Mouse (Mus musculus) stomach, embryonic 16.5 days (tissue): ENCODE results near the gene Hist2h2aa2. TPM values are rescaled to one million over a fixed set of nuclear protein-coding genes. Genes with fewer than 3 reads are reported as not detected.
"Not testable (repeated sequence)": the region's sequence is repeated elsewhere in the genome, so short reads cannot be mapped to it uniquely, and the experiment has no call there.

Source experiments
- ATAC-seq: fragments of 200-750 bp; cut with Nextera tagmentation; 2 replicates; pipeline ENCODE4 v1.8.0; 2017; ENCODE audit warnings: moderate number of reproducible peaks, moderate TSS enrichment; ENCODE audit not compliant: insufficient read depth, low FRiP score
- H3K27ac ChIP-seq: fragments of 300-500 bp; sonication (generic); 2 replicates; pipeline ENCODE4 v1.5.1; 2014; ENCODE audit warnings: low read length
- H3K27me3 ChIP-seq: fragments of 300-500 bp; sonication (generic); 2 replicates; pipeline ENCODE4 v1.6.1; 2014; ENCODE audit warnings: low read length, control low read depth, mixed read lengths; ENCODE audit not compliant: control insufficient read depth, insufficient read depth
- H3K36me3 ChIP-seq: fragments of 300-500 bp; sonication (generic); 2 replicates; pipeline ENCODE4 v1.6.1; 2014; ENCODE audit warnings: low read length; ENCODE audit not compliant: control insufficient read depth, insufficient read depth
- H3K4me1 ChIP-seq: fragments of 300-500 bp; sonication (generic); 2 replicates; pipeline ENCODE4 v1.6.1; 2014; ENCODE audit warnings: low read length, control low read depth, mixed read lengths; ENCODE audit not compliant: control insufficient read depth, insufficient read depth
- H3K4me2 ChIP-seq: fragments of 300-500 bp; sonication (generic); 2 replicates; pipeline ENCODE4 v1.6.1; 2014; ENCODE audit warnings: low read depth, low read length, mixed read lengths
- H3K4me3 ChIP-seq: fragments of 300-500 bp; sonication (generic); replicated peaks from 2 replicates; pipeline ENCODE4 v1.5.1; 2014; ENCODE audit warnings: mild to moderate bottlenecking, low read length
- H3K9ac ChIP-seq: fragments of 300-500 bp; sonication (generic); 2 replicates; pipeline ENCODE4 v1.6.1; 2014; ENCODE audit warnings: low read length
- H3K9me3 ChIP-seq: fragments of 300-500 bp; sonication (generic); replicated peaks from 2 replicates; pipeline ENCODE4 v1.6.1; 2016; ENCODE audit warnings: low read length, control low read depth; ENCODE audit not compliant: control insufficient read depth
- WGBS: fragments of 180-500 bp; shearing (Covaris S2); extraction: QIAGEN DNeasy Blood & Tissue Kit; methylation state at CpG from one replicate; pipeline ENCODE4 v1.1.7; 2014; 5-methylcytosine and 5-hydroxymethylcytosine counted together
- polyA plus RNA-seq: library from polyadenylated mRNA; unstranded; fragments of >200 nt; fragmentation: Nextera tagmentation; extraction: Ambion mirVana; gene quantifications from 2 replicates; pipeline ENCODE4 v1.2.1, GENCODE M21; 2015

Hist2h2aa2 gene
- polyA plus RNA-seq, result 49.4 and 53.3 TPM in 2 replicates

- H3K36me3 ChIP-seq, H3K9me3 ChIP-seq, H3K27me3 ChIP-seq: not testable (repeated sequence)
- peak; percentile 83 for ATAC-seq
- Histone ChIP-seq H3K9ac (peak within 1 kb of the TSS; percentile 60), H3K27ac (peak within 1 kb of the TSS; percentile 82), H3K4me2 (peak within 1 kb of the TSS; percentile 52), H3K4me1 (peaks cover 26% of the 10 kb centered on the region), H3K4me3 (peak within 1 kb of the TSS; percentile 37)
- 3% methylated on average over 30 of the region's 85 CpGs for WGBS
Measured at GRCm38 (mm10) chr3:96239949-96240798, at the start of gene Hist2h2aa2. Gene Hist2h2aa2 (minus strand): TSS chr3:96240276.

DNA sequence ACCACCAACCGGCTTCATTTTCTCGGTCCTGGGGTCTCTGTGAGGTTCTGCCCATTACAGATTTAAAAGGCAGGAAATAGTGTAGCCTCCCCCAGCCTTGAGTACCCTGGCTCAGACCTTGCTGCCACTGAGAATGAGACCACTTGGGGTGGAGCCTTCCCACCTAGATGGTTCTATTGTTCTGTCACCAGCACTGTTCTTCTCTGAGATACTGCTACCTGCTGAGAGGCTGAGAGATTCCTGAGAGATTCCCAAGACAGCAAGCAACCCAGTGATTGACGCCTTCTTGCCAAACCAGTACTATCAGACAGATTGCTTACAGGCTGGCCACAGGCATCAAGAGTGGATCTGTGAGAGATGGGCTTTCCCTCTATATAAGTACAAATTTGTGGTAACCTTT lies 49.1 kb upstream of the Hist2h2aa2 start:
- H3K27ac ChIP-seq, result no peak overlapping the region
- H3K4me3 ChIP-seq, result no peak overlapping the region
- no peak for ATAC-seq
- no peaks in the 10 kb centered on the region for H3K9me3 ChIP-seq
- peaks cover 3% of the 10 kb centered on the region; the same call in 1 of the 2 replicates for H3K27me3 ChIP-seq
- WGBS, result 67% methylated on average over 3 of the region's 3 CpGs
- no peaks in the 10 kb centered on the region for H3K36me3 ChIP-seq
- no peak overlapping the region for H3K4me2 ChIP-seq
- no peak overlapping the region for H3K9ac ChIP-seq
- no peaks in the 10 kb centered on the region for H3K4me1 ChIP-seq

GRCm38 (mm10) chr3:96287334-96287733 lies 47.3 kb upstream of the Hist2h2aa2 start:
- H3K27me3 ChIP-seq, H3K27ac ChIP-seq, H3K4me2 ChIP-seq, H3K9me3 ChIP-seq, H3K36me3 ChIP-seq, H3K4me3 ChIP-seq, H3K4me1 ChIP-seq, ATAC-seq, H3K9ac ChIP-seq: not testable (repeated sequence)
- WGBS, result 86% methylated on average over 11 of the region's 11 CpGs

DNA sequence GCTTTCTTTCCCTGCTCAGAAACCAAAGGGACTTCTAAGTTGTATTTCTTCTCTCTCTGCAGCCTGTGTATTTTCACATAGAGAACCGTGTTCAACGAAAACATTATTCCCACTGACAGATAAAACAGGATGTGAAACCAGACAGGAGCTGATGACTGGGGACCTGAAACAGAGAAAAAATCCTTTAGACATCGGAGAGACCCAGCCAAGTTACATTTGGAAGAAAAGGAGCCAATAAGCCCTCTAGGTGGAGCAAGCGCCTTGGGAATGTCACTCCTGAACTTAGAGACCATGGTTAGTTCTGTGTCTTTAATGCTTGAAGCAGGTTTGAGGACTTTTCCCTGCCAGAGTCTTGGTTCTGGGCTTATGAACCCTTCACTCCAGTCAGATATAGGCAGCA lies 44.4 kb upstream of the Hist2h2aa2 start:
- 16% methylated on average over 4 of the region's 4 CpGs for WGBS
- ATAC-seq, result no peak

DNA sequence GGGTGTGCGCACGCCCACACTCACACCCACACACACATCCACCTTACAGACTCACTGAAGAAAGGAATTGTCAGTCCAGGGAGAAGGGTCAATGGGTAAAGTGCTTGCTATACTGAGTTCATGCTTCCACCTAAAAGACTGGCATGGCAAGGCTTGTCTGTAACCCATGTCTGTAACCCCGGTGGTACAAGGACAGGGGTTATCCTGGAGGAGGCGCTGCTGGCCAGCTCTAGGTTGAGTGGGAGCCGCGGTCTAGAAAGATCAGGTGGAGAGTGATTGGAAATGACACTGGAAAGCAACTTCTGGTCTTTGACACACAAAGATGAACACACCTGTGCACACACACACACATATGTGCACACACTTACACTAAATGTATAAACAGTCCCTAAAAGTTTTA lies 40.6 kb upstream of the Hist2h2aa2 start:
- Histone ChIP-seq H3K4me1 (peaks cover 3% of the 10 kb centered on the region; the same call in 1 of the 2 replicates), H3K4me2 (no peak overlapping the region), H3K27ac (no peak overlapping the region), H3K9me3 (no peaks in the 10 kb centered on the region), H3K4me3 (no peak overlapping the region), H3K36me3 (no peaks in the 10 kb centered on the region), H3K9ac (no peak overlapping the region), H3K27me3 (peaks cover 7% of the 10 kb centered on the region)
- 62% methylated on average over 6 of the region's 6 CpGs for WGBS
- no peak for ATAC-seq

More for the DNA sequence above, 44.4 kb upstream of the Hist2h2aa2 start:
- H3K27me3 ChIP-seq, result peaks cover 9% of the 10 kb centered on the region
- no peak overlapping the region for H3K4me3 ChIP-seq
- H3K9ac ChIP-seq, result 0 out of 2 replicates have a peak overlapping the region, but pooled peaks have one; percentile 12
- peak overlapping the region; percentile 4; the same call in 1 of the 2 replicates for H3K4me2 ChIP-seq
- no peaks in the 10 kb centered on the region for H3K4me1 ChIP-seq
- H3K9me3 ChIP-seq, result no peaks in the 10 kb centered on the region
- no peak overlapping the region for H3K27ac ChIP-seq
- H3K36me3 ChIP-seq, result no peaks in the 10 kb centered on the region

DNA sequence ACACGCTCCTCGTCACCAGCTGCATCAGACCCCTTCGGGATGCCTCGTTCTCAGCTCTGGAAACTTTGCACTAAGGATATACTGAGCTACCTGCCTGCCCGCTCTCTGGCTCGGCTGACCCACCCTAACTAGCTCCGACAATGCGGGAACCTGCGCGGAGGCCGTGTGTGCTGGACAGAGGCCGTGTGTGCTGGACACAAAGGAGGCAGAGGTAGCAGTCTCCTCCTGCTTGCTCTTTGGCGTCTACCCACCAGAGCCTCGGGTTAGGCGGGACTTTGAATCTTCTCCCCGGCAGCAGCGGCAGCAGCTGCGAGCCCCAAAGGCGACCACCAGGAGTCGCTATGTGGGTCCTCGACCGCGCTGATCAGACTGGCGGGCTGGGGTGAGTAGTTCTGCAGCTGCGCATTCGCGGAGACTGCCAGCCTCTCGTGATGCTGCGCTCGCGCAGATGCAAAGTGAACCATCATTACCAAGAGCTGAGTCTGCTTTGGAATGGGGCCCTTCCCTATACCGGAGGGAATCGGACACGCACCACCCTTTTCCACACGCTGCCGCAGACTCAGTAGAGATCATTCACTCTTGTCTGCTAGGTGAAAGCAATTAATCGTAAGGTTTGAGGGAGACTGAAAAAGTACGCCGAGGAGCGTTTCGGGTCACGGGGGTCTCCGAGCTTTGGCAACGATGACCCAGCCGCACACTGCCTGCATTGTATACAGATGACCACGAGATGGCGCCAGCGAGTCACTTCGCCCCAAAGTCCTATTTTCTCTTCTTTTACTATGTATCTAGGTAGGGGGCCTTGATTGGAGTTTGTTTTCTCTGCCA lies 37.9 kb upstream of the Hist2h2aa2 start:
- peak overlapping the region; percentile 70 for H3K27ac ChIP-seq
- peaks cover 3% of the 10 kb centered on the region; the same call in 1 of the 2 replicates for H3K4me1 ChIP-seq
- peak overlapping the region; percentile 68 for H3K9ac ChIP-seq
- under 1% methylated on average over 49 of the region's 49 CpGs for whole genome bisulfite sequencing
- H3K27me3 ChIP-seq, result no peaks in the 10 kb centered on the region
- H3K9me3 ChIP-seq, result no peaks in the 10 kb centered on the region
- ATAC-seq, result peak; percentile 95
- H3K4me2 ChIP-seq, result peak overlapping the region; percentile 65
- peak overlapping the region; percentile 52 for H3K4me3 ChIP-seq
- no peaks in the 10 kb centered on the region for H3K36me3 ChIP-seq

GRCm38 (mm10) chr3:96277428-96277799 lies 37.3 kb upstream of the Hist2h2aa2 start:
- Histone ChIP-seq H3K36me3 (no peaks in the 10 kb centered on the region), H3K9me3 (no peaks in the 10 kb centered on the region), H3K27me3 (no peaks in the 10 kb centered on the region), H3K27ac (peak overlapping the region; percentile 31; the same call in 1 of the 2 replicates), H3K4me3 (peak overlapping the region; percentile 52), H3K9ac (peak overlapping the region; percentile 68), H3K4me2 (peak overlapping the region; percentile 65), H3K4me1 (peaks cover 3% of the 10 kb centered on the region; the same call in 1 of the 2 replicates)
- peak; percentile 27; the same call in 1 of the 2 replicates for ATAC-seq
- 12% methylated on average over 8 of the region's 8 CpGs for WGBS

- Histone ChIP-seq H3K27ac (no peak overlapping the region), H3K4me2 (no peak overlapping the region), H3K4me3 (no peak overlapping the region), H3K36me3 (no peaks in the 10 kb centered on the region), H3K9me3 (no peaks in the 10 kb centered on the region), H3K27me3 (no peaks in the 10 kb centered on the region), H3K4me1 (peaks cover 7% of the 10 kb centered on the region; the same call in 1 of the 2 replicates), H3K9ac (no peak overlapping the region)
- no peak for ATAC-seq
- WGBS, result 86% methylated on average over 17 of the region's 17 CpGs
Measured at GRCm38 (mm10) chr3:96273591-96274465, 33.8 kb upstream of the Hist2h2aa2 start.
